Mouse (Mus musculus): Measurements from ENCODE around the gene Thtpa.

The Thtpa gene

GRCm38 (mm10) chr14:55106990-55107389 is 12.4 kb downstream of the Thtpa start:
- no peak for DNase-seq

- DNase-seq, result peak; percentile 31
Observed at GRCm38 (mm10) chr14:55108202-55108870, 13.8 kb downstream of the Thtpa start.

- DNase-seq, result peak; percentile 14
Observed at GRCm38 (mm10) chr14:55109048-55109873, 14.7 kb downstream of the Thtpa start.

- no peak for DNase-seq
Observed at GRCm38 (mm10) chr14:55110076-55110475, 15.5 kb downstream of the Thtpa start.

- DNase-seq, result no peak
Observed at GRCm38 (mm10) chr14:55111720-55112119, 17.1 kb downstream of the Thtpa start.

GRCm38 (mm10) chr14:55113351-55113974 is 18.9 kb downstream of the Thtpa start:
- DNase-seq, result no peak

- DNase-seq, result peak; percentile 17
Observed at GRCm38 (mm10) chr14:55113975-55114645, 19.5 kb downstream of the Thtpa start.

GRCm38 (mm10) chr14:55114759-55115701 is 20.4 kb downstream of the Thtpa start:
- peak; percentile 26 for DNase-seq

- no peak for DNase-seq
Observed at GRCm38 (mm10) chr14:55115846-55116245, 21.3 kb downstream of the Thtpa start.

- no peak for DNase-seq
Observed at GRCm38 (mm10) chr14:55116425-55117200, 22.0 kb downstream of the Thtpa start, which contains the start of gene Jph4. Gene Jph4 (minus strand): TSS chr14:55116935.

- no peak for DNase-seq
Observed at GRCm38 (mm10) chr14:55118852-55119251, 24.3 kb downstream of the Thtpa start.

GRCm38 (mm10) chr14:55119421-55120134 is 25.0 kb downstream of the Thtpa start:
- no peak for DNase-seq

- DNase-seq, result peak; percentile 85
Observed at GRCm38 (mm10) chr14:55121947-55122346, 27.4 kb downstream of the Thtpa start.

- DNase-seq, result no peak
Observed at GRCm38 (mm10) chr14:55122359-55122758, 27.8 kb downstream of the Thtpa start.

- no peak for DNase-seq
Observed at GRCm38 (mm10) chr14:55125711-55126110, 31.1 kb downstream of the Thtpa start.

- no peak for DNase-seq
Observed at GRCm38 (mm10) chr14:55126521-55126920, 31.9 kb downstream of the Thtpa start.

- no peak for DNase-seq
Observed at GRCm38 (mm10) chr14:55135676-55136075, 41.1 kb downstream of the Thtpa start.

- no peak for DNase-seq
Observed at GRCm38 (mm10) chr14:55139313-55139712, 44.7 kb downstream of the Thtpa start.

GRCm38 (mm10) chr14:55146324-55146723 is 51.7 kb downstream of the Thtpa start:
- DNase-seq, result no peak

- peak; percentile 14 for DNase-seq
Observed at GRCm38 (mm10) chr14:55146829-55147401, 52.3 kb downstream of the Thtpa start.

All from kidney, adult 9 months (tissue).